Mouse (Mus musculus): ENCODE data around the gene Eif3i. TPM values are rescaled to one million over a fixed set of nuclear protein-coding genes. Genes with fewer than 3 reads are reported as not detected.

The Eif3i gene
- total and polyA plus RNA-seq, 3 experiments, result 446 to 753 (median 667) TPM

GRCm38 (mm10) chr4:129568366-129568765 is 32.1 kb downstream of the Eif3i start:
- Histone ChIP-seq H3K9ac (ENCODE audit: insufficient read depth, low read depth) (no peak overlapping the region), H3K27me3 (replicated peaks) (no peaks in the 10 kb centered on the region), H3K4me1 (ENCODE audit: control insufficient read depth in 1 of 2, insufficient read depth in 2 of 2) (peaks cover 11 to 50% of the 10 kb centered on the region in 2 experiments), H3K9me3 (replicated peaks; ENCODE audit: low read length) (no peaks in the 10 kb centered on the region), H3K27ac (ENCODE audit: insufficient read depth, low read depth) (no peak overlapping the region), H3K4me3 (replicated peaks in 1 of 3; ENCODE audit: low read depth in 2 of 3, low read length in 2 of 3, poor library complexity in 1 of 3) (no peak overlapping the region), H3K79me2 (replicated peaks; ENCODE audit: control insufficient read depth, extremely low read depth, insufficient read depth, poor library complexity, severe bottlenecking) (no peaks in the 10 kb centered on the region), H3K4me2 (ENCODE audit: insufficient read depth, low read depth, poor library complexity, severe bottlenecking) (no peak overlapping the region), H3K36me3 (replicated peaks in 1 of 2; ENCODE audit: control insufficient read depth in 1 of 2, insufficient read depth in 1 of 2, low read length in 1 of 2) (no peaks in the 10 kb centered on the region)
- DNase-seq (ENCODE audit: extremely low read depth), result no peak
- in situ Hi-C loops (cut with MboI; ENCODE audit: low pct_ligation_motif_present, low pct_unique_long_range_greater_than_20kb, low sequenced_read_pairs) (no loop called here), dilution Hi-C loops (cut with MboI; ENCODE audit: extremely low pct_ligation_motif_present, extremely low pct_unique_long_range_greater_than_20kb, low sequenced_read_pairs) (no loop called here)
- TF ChIP-seq NRF1 (IDR thresholded peaks at IDR 0.05; ENCODE audit: low read depth, low read length) (no peak), CTCF (conservative IDR thresholded peaks at IDR 0.05 in 1 of 2, IDR thresholded peaks at IDR 0.05 in 1 of 2; ENCODE audit: low read depth in 2 of 2, low read length in 2 of 2) (no peak), USF2 (conservative IDR thresholded peaks at IDR 0.05; ENCODE audit: low read depth, low read length) (no peak), JUN (IDR thresholded peaks at IDR 0.05; ENCODE audit: insufficient read depth, low read depth, low read length) (no peak), ETS1 (conservative IDR thresholded peaks at IDR 0.05; ENCODE audit: low read depth, low read length) (no peak), ELF1 (IDR thresholded peaks at IDR 0.05; ENCODE audit: low read depth, low read length) (no peak), CHD2 (IDR thresholded peaks at IDR 0.05; ENCODE audit: low read length) (no peak)

- H3K4me1 ChIP-seq (ENCODE audit: control insufficient read depth in 1 of 2, insufficient read depth in 2 of 2), result peaks cover 4 to 18% of the 10 kb centered on the region in 2 experiments
- no peak overlapping the region for H3K9ac ChIP-seq (ENCODE audit: insufficient read depth, low read depth)
- H3K4me3 ChIP-seq (replicated peaks in 1 of 3; ENCODE audit: low read depth in 2 of 3, low read length in 2 of 3, poor library complexity in 1 of 3), result no peak overlapping the region
- no peak overlapping the region for H3K27ac ChIP-seq (ENCODE audit: insufficient read depth, low read depth)
- no peaks in the 10 kb centered on the region for H3K27me3 ChIP-seq (replicated peaks)
- H3K36me3 ChIP-seq (replicated peaks in 1 of 2; ENCODE audit: control insufficient read depth in 1 of 2, insufficient read depth in 1 of 2, low read length in 1 of 2), result no peaks in the 10 kb centered on the region
- no peak for TF ChIP-seq POLR2A (IDR thresholded peaks at IDR 0.05; ENCODE audit: low read depth, low read length)
- TF ChIP-seq NRF1 (IDR thresholded peaks at IDR 0.05; ENCODE audit: low read depth, low read length), result no peak
- no peak for TF ChIP-seq JUND (conservative IDR thresholded peaks at IDR 0.05; ENCODE audit: low read depth, low read length)
- no peak for TF ChIP-seq UBTF (IDR thresholded peaks at IDR 0.05; ENCODE audit: low read depth, low read length)
- H3K79me2 ChIP-seq (replicated peaks; ENCODE audit: control insufficient read depth, extremely low read depth, insufficient read depth, poor library complexity, severe bottlenecking), result no peaks in the 10 kb centered on the region
- DNase-seq (ENCODE audit: extremely low read depth), result no peak
- in situ Hi-C loops (cut with MboI; ENCODE audit: low pct_ligation_motif_present, low pct_unique_long_range_greater_than_20kb, low sequenced_read_pairs) (no loop called here), dilution Hi-C loops (cut with MboI; ENCODE audit: extremely low pct_ligation_motif_present, extremely low pct_unique_long_range_greater_than_20kb, low sequenced_read_pairs) (no loop called here)
- H3K9me3 ChIP-seq (replicated peaks; ENCODE audit: low read length), result no peaks in the 10 kb centered on the region
- H3K4me2 ChIP-seq (ENCODE audit: insufficient read depth, low read depth, poor library complexity, severe bottlenecking), result no peak overlapping the region
Measured at GRCm38 (mm10) chr4:129565139-129565538, 35.3 kb downstream of the Eif3i start.

GRCm38 (mm10) chr4:129563718-129564117 is 36.7 kb downstream of the Eif3i start:
- H3K27me3 ChIP-seq (replicated peaks), result no peaks in the 10 kb centered on the region
- no peak for DNase-seq (ENCODE audit: extremely low read depth)
- H3K4me2 ChIP-seq (ENCODE audit: insufficient read depth, low read depth, poor library complexity, severe bottlenecking), result no peak overlapping the region
- no peaks in the 10 kb centered on the region for H3K9me3 ChIP-seq (replicated peaks; ENCODE audit: low read length)
- TF ChIP-seq HCFC1 (IDR thresholded peaks at IDR 0.05; ENCODE audit: low read depth, low read length), result no peak
- no peak for TF ChIP-seq MAFK (IDR thresholded peaks at IDR 0.05; ENCODE audit: insufficient replicate concordance, low read length)
- no peak for TF ChIP-seq E2F4 (IDR thresholded peaks at IDR 0.05; ENCODE audit: insufficient replicate concordance, low read depth, low read length)
- no peak for TF ChIP-seq TBP (conservative IDR thresholded peaks at IDR 0.05; ENCODE audit: low read depth, low read length)
- TF ChIP-seq ZNF384 (IDR thresholded peaks at IDR 0.05; ENCODE audit: low read depth, low read length), result no peak
- no peak for TF ChIP-seq USF1 (IDR thresholded peaks at IDR 0.05; ENCODE audit: low read depth, low read length)
- no peak for TF ChIP-seq POLR2A (IDR thresholded peaks at IDR 0.05; ENCODE audit: low read depth, low read length)
- TF ChIP-seq PAX5 (IDR thresholded peaks at IDR 0.05; ENCODE audit: low read length), result no peak
- TF ChIP-seq CTCF (conservative IDR thresholded peaks at IDR 0.05 in 1 of 2, IDR thresholded peaks at IDR 0.05 in 1 of 2; ENCODE audit: low read depth in 2 of 2, low read length in 2 of 2), result no peak
- TF ChIP-seq NRF1 (IDR thresholded peaks at IDR 0.05; ENCODE audit: low read depth, low read length), result no peak
- TF ChIP-seq KAT2A (IDR thresholded peaks at IDR 0.05; ENCODE audit: insufficient replicate concordance, low read length), result no peak
- TF ChIP-seq BHLHE40 (IDR thresholded peaks at IDR 0.05; ENCODE audit: low read depth, low read length), result no peak
- no peak for TF ChIP-seq UBTF (IDR thresholded peaks at IDR 0.05; ENCODE audit: low read depth, low read length)
- TF ChIP-seq GABPA (IDR thresholded peaks at IDR 0.05; ENCODE audit: insufficient replicate concordance, low read depth, low read length), result no peak
- no peak for TF ChIP-seq MEF2A (IDR thresholded peaks at IDR 0.05; ENCODE audit: borderline replicate concordance, low read depth, low read length)
- no peak for TF ChIP-seq RCOR1 (conservative IDR thresholded peaks at IDR 0.05; ENCODE audit: low read depth, low read length)
- TF ChIP-seq SMC3 (IDR thresholded peaks at IDR 0.05; ENCODE audit: low read depth, low read length), result no peak
- no peak for TF ChIP-seq MAZ (IDR thresholded peaks at IDR 0.05; ENCODE audit: low read depth, low read length)
- TF ChIP-seq ZKSCAN1 (IDR thresholded peaks at IDR 0.05; ENCODE audit: borderline replicate concordance, low read depth, low read length), result no peak
- dilution Hi-C loops (cut with MboI; ENCODE audit: extremely low pct_ligation_motif_present, extremely low pct_unique_long_range_greater_than_20kb, low sequenced_read_pairs) (no loop called here), in situ Hi-C loops (cut with MboI; ENCODE audit: low pct_ligation_motif_present, low pct_unique_long_range_greater_than_20kb, low sequenced_read_pairs) (no loop called here)
- peaks cover 0 to 9% of the 10 kb centered on the region in 2 experiments; a peak in 2 of 4 replicates for H3K4me1 ChIP-seq (ENCODE audit: control insufficient read depth in 1 of 2, insufficient read depth in 2 of 2)
- H3K27ac ChIP-seq (ENCODE audit: insufficient read depth, low read depth), result no peak overlapping the region
- H3K79me2 ChIP-seq (replicated peaks; ENCODE audit: control insufficient read depth, extremely low read depth, insufficient read depth, poor library complexity, severe bottlenecking), result no peaks in the 10 kb centered on the region
- H3K36me3 ChIP-seq (replicated peaks in 1 of 2; ENCODE audit: control insufficient read depth in 1 of 2, insufficient read depth in 1 of 2, low read length in 1 of 2), result no peaks in the 10 kb centered on the region
- no peak overlapping the region for H3K4me3 ChIP-seq (replicated peaks in 1 of 3; ENCODE audit: low read depth in 2 of 3, low read length in 2 of 3, poor library complexity in 1 of 3)
- H3K9ac ChIP-seq (ENCODE audit: insufficient read depth, low read depth), result no peak overlapping the region

Data from CH12.LX (cell line).